Mouse (Mus musculus): ENCODE data around the gene Pip5k1c. TPM values are rescaled to one million over a fixed set of nuclear protein-coding genes. Genes with fewer than 3 reads are reported as not detected.
A peak's percentile ranks its signal among the peaks of the same experiment; 100 is the strongest.

Pip5k1c gene
- polyA plus RNA-seq, 1 experiment from 2014 or later = 32.0 TPM

GRCm38 (mm10) chr10:81318589-81319329 is 26.0 kb downstream of the Pip5k1c start:
- peak overlapping the region; percentile 94 for H3K4me2 ChIP-seq
- H3K9me3 ChIP-seq = no peaks in the 10 kb centered on the region
- no peak for ATAC-seq (ENCODE audit: extremely low read depth, insufficient number of reproducible peaks, low FRiP score, low TSS enrichment)
- H3K9ac ChIP-seq = peak overlapping the region; percentile 82
- H3K4me3 ChIP-seq = peak overlapping the region; percentile 99
- peak overlapping the region; percentile 89; the same call in 1 of the 2 replicates for H3K27ac ChIP-seq (replicated peaks)
- no peaks in the 10 kb centered on the region for H3K27me3 ChIP-seq (replicated peaks)
- WGBS = 87% methylated on average over 13 of the region's 13 CpGs
- peaks cover 58% of the 10 kb centered on the region for H3K36me3 ChIP-seq
- peaks cover 52% of the 10 kb centered on the region for H3K4me1 ChIP-seq

- Histone ChIP-seq H3K4me3 (peak overlapping the region; percentile 99), H3K9me3 (no peaks in the 10 kb centered on the region), H3K4me2 (peak overlapping the region; percentile 94), H3K4me1 (peaks cover 52% of the 10 kb centered on the region), H3K36me3 (peaks cover 58% of the 10 kb centered on the region), H3K27ac (replicated peaks) (peak overlapping the region; percentile 89), H3K9ac (peak overlapping the region; percentile 82), H3K27me3 (replicated peaks) (no peaks in the 10 kb centered on the region)
- no peak for ATAC-seq (ENCODE audit: extremely low read depth, insufficient number of reproducible peaks, low FRiP score, low TSS enrichment)
- WGBS = 32% methylated on average over 8 of the region's 8 CpGs
Measured at GRCm38 (mm10) chr10:81319330-81319699, 26.6 kb downstream of the Pip5k1c start.

GRCm38 (mm10) chr10:81319741-81320549 is 27.2 kb downstream of the Pip5k1c start:
- peak overlapping the region; percentile 94 for H3K4me2 ChIP-seq
- H3K4me1 ChIP-seq = peaks cover 52% of the 10 kb centered on the region

GRCm38 (mm10) chr10:81320550-81321347 is 28.0 kb downstream of the Pip5k1c start, which contains the start of gene Cactin:
TSS of gene Cactin (plus strand) at chr10:81321103.
- Histone ChIP-seq H3K27ac (replicated peaks) (peak within 1 kb of the TSS; percentile 89), H3K36me3 (peaks cover 58% of the 10 kb centered on the region), H3K27me3 (replicated peaks) (no peaks in the 10 kb centered on the region), H3K4me1 (peaks cover 52% of the 10 kb centered on the region), H3K4me2 (peak within 1 kb of the TSS; percentile 94), H3K9me3 (no peaks in the 10 kb centered on the region), H3K4me3 (peak within 1 kb of the TSS; percentile 99), H3K9ac (peak within 1 kb of the TSS; percentile 96)
- WGBS = under 1% methylated on average over 68 of the region's 68 CpGs
- ATAC-seq (ENCODE audit: extremely low read depth, insufficient number of reproducible peaks, low FRiP score, low TSS enrichment) = peak; percentile 88

More at GRCm38 (mm10) chr10:81319741-81320549, 27.2 kb downstream of the Pip5k1c start:
- H3K27me3 ChIP-seq (replicated peaks) = no peaks in the 10 kb centered on the region
- 2% methylated on average over 38 of the region's 38 CpGs for WGBS
- no peaks in the 10 kb centered on the region for H3K9me3 ChIP-seq
- H3K36me3 ChIP-seq = peaks cover 58% of the 10 kb centered on the region
- peak overlapping the region; percentile 89 for H3K27ac ChIP-seq (replicated peaks)
- H3K4me3 ChIP-seq = peak overlapping the region; percentile 99
- peak overlapping the region; percentile 82 for H3K9ac ChIP-seq
- peak; percentile 74 for ATAC-seq (ENCODE audit: extremely low read depth, insufficient number of reproducible peaks, low FRiP score, low TSS enrichment)

GRCm38 (mm10) chr10:81321436-81321835 is 28.7 kb downstream of the Pip5k1c start:
- Histone ChIP-seq H3K9me3 (no peaks in the 10 kb centered on the region), H3K9ac (peak overlapping the region; percentile 96), H3K4me2 (peak overlapping the region; percentile 94), H3K4me1 (peaks cover 53% of the 10 kb centered on the region), H3K4me3 (peak overlapping the region; percentile 99), H3K27me3 (replicated peaks) (no peaks in the 10 kb centered on the region), H3K36me3 (peaks cover 58% of the 10 kb centered on the region), H3K27ac (replicated peaks) (peak overlapping the region; percentile 89)
- WGBS = 2% methylated on average over 20 of the region's 20 CpGs
- ATAC-seq (ENCODE audit: extremely low read depth, insufficient number of reproducible peaks, low FRiP score, low TSS enrichment) = no peak

GRCm38 (mm10) chr10:81322444-81322843 is 29.7 kb downstream of the Pip5k1c start:
- Histone ChIP-seq H3K27me3 (replicated peaks) (no peaks in the 10 kb centered on the region), H3K36me3 (peaks cover 67% of the 10 kb centered on the region), H3K27ac (replicated peaks) (no peak overlapping the region), H3K9ac (peak overlapping the region; percentile 96), H3K4me3 (peak overlapping the region; percentile 99), H3K9me3 (no peaks in the 10 kb centered on the region), H3K4me1 (peaks cover 52% of the 10 kb centered on the region), H3K4me2 (peak overlapping the region; percentile 94)
- ATAC-seq (ENCODE audit: extremely low read depth, insufficient number of reproducible peaks, low FRiP score, low TSS enrichment) = no peak
- 91% methylated on average over 27 of the region's 27 CpGs for WGBS

GRCm38 (mm10) chr10:81323141-81323775 is 30.5 kb downstream of the Pip5k1c start:
- Histone ChIP-seq H3K27me3 (replicated peaks) (no peaks in the 10 kb centered on the region), H3K4me3 (no peak overlapping the region), H3K4me1 (peaks cover 53% of the 10 kb centered on the region), H3K9me3 (no peaks in the 10 kb centered on the region), H3K27ac (replicated peaks) (no peak overlapping the region), H3K9ac (no peak overlapping the region), H3K36me3 (peaks cover 64% of the 10 kb centered on the region), H3K4me2 (no peak overlapping the region)
- 91% methylated on average over 23 of the region's 23 CpGs for WGBS
- ATAC-seq (ENCODE audit: extremely low read depth, insufficient number of reproducible peaks, low FRiP score, low TSS enrichment) = no peak

GRCm38 (mm10) chr10:81323791-81324530 is 31.2 kb downstream of the Pip5k1c start:
- ATAC-seq (ENCODE audit: extremely low read depth, insufficient number of reproducible peaks, low FRiP score, low TSS enrichment) = no peak
- Histone ChIP-seq H3K4me1 (peaks cover 53% of the 10 kb centered on the region), H3K9ac (no peak overlapping the region), H3K27ac (replicated peaks) (no peak overlapping the region), H3K27me3 (replicated peaks) (no peaks in the 10 kb centered on the region), H3K36me3 (peaks cover 57% of the 10 kb centered on the region), H3K9me3 (no peaks in the 10 kb centered on the region), H3K4me2 (no peak overlapping the region), H3K4me3 (no peak overlapping the region)
- 92% methylated on average over 18 of the region's 18 CpGs for WGBS

GRCm38 (mm10) chr10:81325176-81325575 is 32.4 kb downstream of the Pip5k1c start:
- peaks cover 55% of the 10 kb centered on the region for H3K4me1 ChIP-seq
- H3K4me3 ChIP-seq = no peak overlapping the region
- no peaks in the 10 kb centered on the region for H3K9me3 ChIP-seq
- no peak overlapping the region for H3K27ac ChIP-seq (replicated peaks)
- no peak overlapping the region for H3K4me2 ChIP-seq
- no peak overlapping the region for H3K9ac ChIP-seq
- ATAC-seq (ENCODE audit: extremely low read depth, insufficient number of reproducible peaks, low FRiP score, low TSS enrichment) = no peak
- H3K27me3 ChIP-seq (replicated peaks) = no peaks in the 10 kb centered on the region
- H3K36me3 ChIP-seq = peaks cover 57% of the 10 kb centered on the region
- 91% methylated on average over 21 of the region's 21 CpGs for WGBS

- peaks cover 57% of the 10 kb centered on the region for H3K36me3 ChIP-seq
- H3K9ac ChIP-seq = no peak overlapping the region
- H3K4me2 ChIP-seq = no peak overlapping the region
- no peak overlapping the region for H3K4me3 ChIP-seq
- WGBS = 90% methylated on average over 18 of the region's 18 CpGs
- no peaks in the 10 kb centered on the region for H3K9me3 ChIP-seq
- ATAC-seq (ENCODE audit: extremely low read depth, insufficient number of reproducible peaks, low FRiP score, low TSS enrichment) = no peak
- H3K4me1 ChIP-seq = peaks cover 61% of the 10 kb centered on the region
- no peaks in the 10 kb centered on the region for H3K27me3 ChIP-seq (replicated peaks)
- peak overlapping the region; percentile 96; the same call in 1 of the 2 replicates for H3K27ac ChIP-seq (replicated peaks)
Measured at GRCm38 (mm10) chr10:81325781-81326180, 33.0 kb downstream of the Pip5k1c start.

All from heart, embryonic 13.5 days (tissue).